Mouse (Mus musculus) 3134 (cell line): Measurements from ENCODE around the gene Olfr1438-ps1.
"Not testable (repeated sequence)": the region's sequence is repeated elsewhere in the genome, so short reads cannot be mapped to it uniquely, and the experiment has no call there.

Source experiments
- DNase-seq: peaks from one replicate; pipeline ENCODE4 v3.0.0-alpha.2; 2011; ENCODE audit warnings: low spot score; ENCODE audit not compliant: insufficient read length; ENCODE audit errors: extremely low read depth

The Olfr1438-ps1 gene

GRCm38 (mm10) chr19:12335810-12336209, at the start of gene Olfr1438-ps1:
TSS of gene Olfr1438-ps1 (minus strand) at chr19:12335910.
- DNase-seq, result no peak

DNA sequence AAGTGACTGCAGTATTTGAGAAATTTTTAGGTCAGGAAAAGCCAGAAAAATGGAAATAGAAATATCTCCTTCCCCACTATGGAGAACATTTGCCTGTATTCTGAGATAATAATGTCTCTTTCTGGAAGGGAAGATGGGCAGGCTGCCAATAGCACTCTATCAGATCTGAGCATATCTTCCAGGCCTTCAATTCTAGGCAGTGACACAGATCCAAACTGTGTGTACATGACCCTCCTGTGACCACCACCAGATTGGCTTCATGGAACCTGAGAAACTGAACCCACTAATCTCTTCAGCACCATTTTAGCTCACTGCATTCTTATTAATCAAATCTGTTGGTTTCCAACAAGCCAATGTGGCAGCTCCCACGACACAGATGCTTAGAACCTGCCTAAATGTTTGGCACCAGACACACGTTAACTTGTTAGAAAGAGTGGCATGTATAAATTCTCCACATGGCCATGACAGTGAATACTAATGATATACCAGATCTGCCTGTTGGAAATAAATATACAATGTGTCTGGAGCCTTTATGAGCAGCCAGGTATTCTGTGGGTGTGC, 38.8 kb upstream of the Olfr1438-ps1 start:
- no peak for DNase-seq

DNA sequence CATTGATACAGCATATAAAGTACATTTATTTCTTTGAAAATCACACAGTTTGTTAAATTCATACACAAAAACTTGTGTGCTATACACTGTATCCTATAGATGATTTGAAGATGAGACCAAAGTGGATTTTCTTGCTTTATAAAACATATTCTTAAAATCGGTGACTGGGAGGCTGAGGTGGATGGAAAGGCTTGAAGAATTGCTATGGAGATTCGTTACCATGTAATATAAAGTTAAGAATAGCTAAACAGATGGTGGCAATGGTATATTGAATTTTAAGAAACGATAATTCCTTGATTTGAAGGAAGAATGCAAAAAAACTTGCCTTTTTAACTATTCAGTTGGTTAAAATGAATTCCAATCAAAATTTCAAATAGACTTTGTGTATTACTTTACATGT, 37.3 kb upstream of the Olfr1438-ps1 start:
- DNase-seq, result no peak

- DNase-seq, result no peak
Observed at GRCm38 (mm10) chr19:12325001-12325400, 10.7 kb downstream of the Olfr1438-ps1 start, which contains the start of gene Olfr1437. TSS of gene Olfr1437 (minus strand) at chr19:12325101.

DNA sequence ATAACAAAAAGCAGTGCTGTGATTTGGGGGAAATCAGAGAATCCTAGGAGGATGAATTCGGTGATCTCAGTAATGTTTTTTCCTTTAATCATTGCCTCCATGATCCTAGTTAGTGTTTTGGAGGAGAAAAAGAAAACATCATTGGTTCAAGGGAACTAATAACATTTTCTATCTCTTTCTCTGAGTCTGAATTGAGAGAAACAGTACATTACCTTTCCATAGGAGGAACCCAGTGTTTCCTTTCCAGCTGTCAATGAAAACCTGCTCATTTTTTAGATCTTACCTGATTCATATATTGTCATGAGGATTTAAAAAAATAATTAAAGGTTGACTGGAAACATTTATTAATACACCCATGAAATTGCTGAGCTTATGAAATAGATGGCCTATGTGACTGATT, 36.7 kb downstream of the Olfr1438-ps1 start, which contains the start of gene Olfr1436:
TSS of gene Olfr1436 (minus strand) at position 101 of the 400 bp plus-strand sequence.
- not testable (repeated sequence) for DNase-seq

GRCm38 (mm10) chr19:12292979-12293378, 42.7 kb downstream of the Olfr1438-ps1 start:
- DNase-seq, result no peak

DNA sequence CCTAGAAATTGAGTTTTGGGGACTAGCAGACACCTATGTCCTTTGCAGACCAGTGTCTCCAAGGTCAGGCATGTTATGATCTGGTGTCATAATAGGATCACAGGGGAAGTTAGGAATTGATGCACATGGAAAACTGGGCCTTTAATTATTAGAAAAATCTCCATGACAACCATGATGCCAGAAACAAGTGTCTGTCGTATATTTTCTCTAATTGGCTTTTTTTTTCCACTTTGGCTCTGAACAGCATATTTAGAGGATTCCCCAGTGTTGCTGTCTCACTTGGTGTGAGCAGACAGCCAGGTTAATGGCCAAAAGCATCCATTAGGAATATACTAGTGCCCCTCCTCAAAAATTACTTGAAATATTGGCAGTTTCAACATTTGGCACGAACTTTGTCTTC, 56.2 kb downstream of the Olfr1438-ps1 start, which contains the start of gene Olfr1434:
TSS of gene Olfr1434 (plus strand) at position 301 of the 400 bp plus-strand sequence.
- DNase-seq, result no peak
